Mouse (Mus musculus) thymus, adult 2 months (tissue): ENCODE results near the gene Gstm4.

Experiments used
- CTCF ChIP-seq: fragments of 200-500 bp; IDR thresholded peaks from 2 replicates; pipeline ENCODE4 v1.5.1; 2012; ENCODE audit warnings: mild to moderate bottlenecking, control low read depth, low read length, moderate library complexity, borderline replicate concordance; ENCODE audit not compliant: control insufficient read depth, poor library complexity, insufficient read depth; ENCODE audit errors: extremely low read depth
- POLR2A ChIP-seq: fragments of 200-500 bp; IDR thresholded peaks from 2 replicates; pipeline ENCODE4 v1.6.1; 2012; ENCODE audit warnings: mild to moderate bottlenecking, low read length, control low read depth, moderate library complexity; ENCODE audit not compliant: control insufficient read depth, poor library complexity, insufficient read depth; ENCODE audit errors: extremely low read depth

DNA sequence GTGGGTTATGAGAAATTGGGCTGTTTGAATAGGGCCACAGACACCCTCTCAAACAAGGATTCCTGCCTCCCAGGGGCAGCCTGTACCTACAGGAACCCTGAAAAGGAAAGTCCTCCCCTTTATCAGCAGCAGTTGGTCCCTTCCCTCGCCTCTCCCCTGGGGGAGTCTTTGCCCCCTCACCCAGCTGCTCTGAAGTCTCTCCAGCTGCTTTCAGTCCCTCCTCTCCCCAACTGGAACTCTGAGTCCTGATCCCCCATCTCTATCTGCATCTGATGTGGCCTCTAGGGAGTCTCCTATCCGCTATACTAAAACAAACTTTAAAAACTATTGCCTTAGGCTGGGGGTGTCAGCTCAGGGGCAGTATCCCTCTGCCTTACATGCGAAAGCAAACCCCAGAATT, 42.6 kb upstream of the Gstm4 start:
- TF ChIP-seq POLR2A (no peak), CTCF (no peak)
